Mouse (Mus musculus): ENCODE data around the gene Papln.

GRCm38 (mm10) chr12:83790749-83791148 is 27.3 kb downstream of the Papln start:
- TF ChIP-seq CTCF (IDR thresholded peaks at IDR 0.05; ENCODE audit: insufficient read depth, low read depth, low read length) (no peak), POLR2A (IDR thresholded peaks at IDR 0.05; ENCODE audit: insufficient read depth, low read depth, low read length) (no peak)
